Mouse (Mus musculus): Measurements from ENCODE around the gene Pycr2.
"Not testable (repeated sequence)": the region's sequence is repeated elsewhere in the genome, so short reads cannot be mapped to it uniquely, and the experiment has no call there.

Gene Pycr2

DNA sequence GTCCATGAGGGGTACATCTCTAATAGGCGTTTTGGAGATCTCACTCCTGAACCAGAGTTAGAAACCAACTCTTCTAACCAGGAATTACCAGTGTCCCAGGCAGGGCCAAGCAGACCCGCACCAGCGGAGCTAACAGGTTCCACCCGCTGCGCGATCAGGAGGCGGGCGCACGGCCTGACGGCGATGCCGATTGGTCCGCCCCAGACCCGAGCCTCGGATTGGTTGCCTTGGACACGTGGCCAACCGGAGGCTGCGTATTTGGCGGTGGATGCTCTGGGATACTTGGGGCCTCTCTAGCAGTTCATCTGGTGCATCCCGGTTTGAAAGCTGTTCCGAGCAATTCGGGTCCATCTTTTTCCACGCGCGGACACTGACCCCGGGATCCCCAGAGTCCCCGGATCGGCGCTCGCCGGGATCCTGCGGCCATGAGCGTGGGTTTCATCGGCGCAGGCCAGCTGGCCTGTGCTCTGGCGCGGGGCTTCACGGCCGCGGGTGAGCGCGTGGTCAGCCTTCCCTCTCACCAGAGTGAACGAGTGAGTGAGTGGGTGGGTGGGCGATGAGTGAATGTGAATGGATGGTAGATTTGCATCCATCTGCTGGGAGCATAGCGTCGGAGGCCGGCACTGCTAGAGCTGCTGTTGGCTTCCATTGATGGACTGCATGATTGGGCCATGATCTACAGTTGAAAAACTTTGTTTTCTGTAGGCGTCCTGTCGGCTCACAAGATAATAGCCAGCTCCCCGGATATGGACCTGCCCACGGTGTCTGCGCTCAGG lies at the start of gene Pycr2:
Pycr2 (plus strand) TSS at position 255 of the 776 bp plus-strand sequence.
- DNase-seq: peak; percentile 92 to 94

DNA sequence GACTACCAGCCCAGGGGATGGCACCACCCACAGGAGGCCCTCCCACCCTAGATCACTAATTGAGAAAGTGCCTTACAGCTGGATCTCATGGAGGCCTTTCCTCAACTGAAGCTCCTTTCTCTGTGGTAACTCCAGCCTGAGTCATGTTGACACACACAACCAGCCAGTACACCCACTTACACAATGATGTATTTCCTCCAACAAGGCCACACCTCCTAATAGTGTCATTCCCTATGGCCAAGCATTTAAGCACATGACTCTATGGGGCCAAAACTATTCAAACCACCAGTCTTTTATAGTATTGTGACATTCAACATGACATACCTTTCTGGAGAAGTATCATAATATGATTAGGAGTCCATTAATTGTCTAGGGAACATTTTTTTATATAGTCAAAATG lies 45.3 kb upstream of the Pycr2 start:
- no peak for DNase-seq

DNA sequence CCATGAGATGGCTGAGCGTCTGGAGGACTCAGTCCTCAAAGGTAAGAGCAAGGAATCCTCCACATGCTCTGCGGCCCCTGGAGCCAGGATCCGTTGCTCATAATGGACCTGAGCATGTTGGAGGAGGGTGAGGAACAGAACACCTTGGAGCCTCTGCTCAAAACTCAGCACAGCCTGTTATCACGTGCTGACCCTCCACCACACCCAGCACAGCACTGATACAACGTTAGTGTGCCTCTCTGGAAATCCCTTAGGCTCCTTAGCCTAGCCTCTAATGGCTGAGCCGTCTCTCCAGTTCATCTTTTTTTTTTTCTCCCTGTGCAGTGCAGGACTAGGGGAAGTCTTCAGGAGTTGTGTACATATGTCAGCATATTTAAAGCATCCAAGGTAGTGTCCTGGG lies 44.1 kb upstream of the Pycr2 start:
- no peak for DNase-seq

DNA sequence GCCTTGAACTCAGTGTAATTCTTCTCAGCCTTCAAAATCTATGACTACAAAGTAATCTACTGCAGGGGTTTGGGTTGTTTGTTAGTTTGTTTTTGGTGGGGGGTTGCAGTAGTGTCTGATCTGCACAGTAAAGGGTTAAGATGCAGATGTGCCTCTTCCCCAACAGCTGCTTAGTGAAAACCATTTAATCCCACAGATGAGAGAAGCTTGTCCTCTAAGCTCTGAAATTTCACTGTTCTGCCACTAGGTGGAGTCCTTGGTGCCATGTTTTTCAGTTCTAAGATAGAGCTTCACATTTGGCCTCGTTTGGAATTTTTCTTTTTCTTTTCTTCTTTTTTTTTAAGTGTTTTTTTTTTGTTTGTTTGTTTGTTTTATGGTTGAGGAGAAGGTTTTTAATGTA lies 40.5 kb upstream of the Pycr2 start:
- no peak for DNase-seq

DNA sequence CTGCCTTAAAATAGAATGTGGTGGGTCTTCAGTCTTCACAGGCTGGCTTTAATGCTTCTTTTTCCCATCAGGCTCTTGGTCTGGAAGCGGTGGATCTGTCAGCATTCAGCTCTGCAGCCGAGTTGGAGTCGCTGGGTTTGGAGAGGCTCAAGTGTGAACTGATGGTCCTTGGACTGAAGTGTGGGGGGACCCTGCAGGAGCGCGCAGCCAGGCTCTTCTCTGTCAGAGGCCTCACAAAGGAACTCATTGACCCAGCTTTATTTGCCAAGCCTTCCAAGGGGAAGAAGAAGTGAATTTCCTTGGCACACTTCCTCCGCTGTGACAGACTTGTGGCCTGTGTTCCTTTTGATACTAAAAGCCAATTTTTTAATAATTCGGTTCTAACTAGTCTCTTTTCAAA lies 38.1 kb upstream of the Pycr2 start:
- DNase-seq: no peak

DNA sequence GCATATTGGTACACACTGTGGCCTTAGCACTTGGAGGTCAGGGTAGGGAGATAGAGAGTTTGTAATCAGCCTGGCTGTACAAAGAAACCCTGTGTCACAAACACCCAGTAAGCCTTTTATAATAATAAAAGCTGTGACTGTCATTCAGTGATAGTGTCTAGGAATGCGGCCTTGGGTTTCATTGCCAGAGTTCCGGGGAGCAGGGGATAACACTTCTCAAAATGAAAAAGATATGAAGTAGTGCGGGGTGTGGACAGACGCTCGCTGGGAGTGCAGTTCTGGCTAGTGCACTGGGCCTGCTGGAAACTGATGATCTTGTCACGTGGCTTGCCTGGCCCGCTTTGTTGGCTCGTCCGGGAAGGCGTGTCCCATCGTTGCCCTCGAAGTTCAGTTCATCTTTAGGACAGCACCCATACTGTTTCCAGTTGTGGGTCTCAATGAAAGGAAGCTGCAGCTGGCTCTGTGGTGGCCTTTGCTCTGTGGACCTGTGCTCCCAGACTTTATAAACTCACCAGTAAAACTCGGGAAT lies 33.9 kb upstream of the Pycr2 start:
- DNase-seq: no peak

DNA sequence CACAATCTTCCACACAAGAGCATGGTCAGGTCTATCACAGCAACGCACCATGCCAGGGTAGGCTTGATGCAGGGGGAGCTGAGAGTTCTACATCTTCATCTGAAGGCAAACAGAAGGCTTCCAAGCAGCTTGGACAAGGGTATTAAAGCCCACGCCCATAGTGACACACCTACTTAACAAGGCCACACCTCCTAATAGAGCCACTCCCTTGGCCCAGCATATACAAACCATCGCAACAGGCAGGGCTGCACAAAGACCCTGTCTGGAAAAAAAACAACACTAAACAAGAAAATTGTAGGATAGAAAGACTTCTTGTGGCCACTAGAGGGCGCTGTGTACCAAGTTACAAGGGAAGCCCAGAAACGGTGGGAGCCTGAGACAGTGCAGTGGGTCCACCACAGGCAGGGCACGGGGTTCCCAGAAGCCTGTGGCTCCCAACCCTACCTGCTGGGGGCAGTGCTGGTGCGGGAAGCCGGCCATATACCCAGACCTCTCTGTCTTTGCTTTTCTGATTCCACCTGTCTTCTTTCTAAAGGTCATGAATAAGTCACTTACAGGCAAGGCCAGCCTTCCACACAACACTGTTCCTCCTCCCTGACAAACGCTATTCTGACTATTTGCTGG lies 30.1 kb upstream of the Pycr2 start:
- DNase-seq: peak; percentile 71 to 78

DNA sequence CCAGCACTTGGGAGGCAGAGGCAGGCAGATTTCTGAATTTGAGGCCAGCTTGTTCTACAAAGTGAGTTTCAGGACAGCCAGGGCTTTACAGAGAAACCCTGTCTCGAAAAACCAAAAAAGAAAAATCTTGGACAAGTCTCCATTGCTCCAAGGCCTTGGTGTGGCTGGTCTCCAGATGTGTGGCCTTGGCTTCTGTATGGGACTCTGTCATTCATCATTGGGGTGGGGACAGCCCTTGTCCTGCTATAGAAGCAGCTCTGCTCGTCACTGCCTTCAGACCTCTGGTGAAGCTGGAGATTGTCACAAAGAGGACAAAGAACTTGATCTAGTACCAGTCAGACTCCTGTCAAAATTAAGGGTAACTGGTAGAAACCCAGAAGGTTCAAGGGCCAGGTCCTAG lies 29.5 kb upstream of the Pycr2 start:
- DNase-seq: no peak

DNA sequence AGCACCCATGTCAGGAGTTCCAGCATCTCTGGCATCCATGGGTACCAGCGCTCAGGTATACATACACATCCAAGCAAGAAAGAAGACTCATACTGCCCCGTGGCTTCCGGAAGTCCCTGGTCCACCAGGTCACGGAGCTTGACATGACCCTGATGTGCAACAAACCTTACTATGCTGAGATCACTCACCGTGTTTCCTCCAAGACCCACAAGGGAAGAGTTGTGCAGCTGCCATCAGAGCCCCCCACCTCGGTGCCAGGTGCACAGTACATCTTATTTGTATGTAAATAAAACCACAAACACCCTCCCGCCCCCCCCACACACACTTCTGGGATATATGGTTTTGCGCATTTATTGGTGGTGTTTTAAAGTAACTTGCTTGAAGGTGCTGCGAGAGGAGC lies 29.0 kb upstream of the Pycr2 start:
- DNase-seq: peak; percentile 48 to 76

DNA sequence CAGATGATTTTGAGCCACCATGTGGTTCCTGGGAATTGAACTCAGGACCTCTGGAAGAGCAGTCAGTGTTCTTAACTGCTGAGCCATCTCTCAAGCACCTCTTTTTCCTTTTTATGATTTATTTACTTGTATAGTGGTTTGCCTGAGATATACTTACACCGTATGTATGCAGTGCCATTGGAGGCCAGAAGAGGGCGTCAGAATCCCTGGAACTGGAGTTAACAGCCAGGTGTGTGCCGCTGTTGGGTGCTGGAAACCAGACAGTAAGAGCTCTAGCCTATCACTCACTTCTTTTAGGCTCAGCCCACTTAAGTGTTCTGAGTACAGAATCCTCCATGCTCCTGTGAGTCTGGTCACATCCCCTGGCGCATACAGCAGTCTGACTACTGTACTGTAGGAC lies 26.6 kb upstream of the Pycr2 start:
- no peak for DNase-seq

DNA sequence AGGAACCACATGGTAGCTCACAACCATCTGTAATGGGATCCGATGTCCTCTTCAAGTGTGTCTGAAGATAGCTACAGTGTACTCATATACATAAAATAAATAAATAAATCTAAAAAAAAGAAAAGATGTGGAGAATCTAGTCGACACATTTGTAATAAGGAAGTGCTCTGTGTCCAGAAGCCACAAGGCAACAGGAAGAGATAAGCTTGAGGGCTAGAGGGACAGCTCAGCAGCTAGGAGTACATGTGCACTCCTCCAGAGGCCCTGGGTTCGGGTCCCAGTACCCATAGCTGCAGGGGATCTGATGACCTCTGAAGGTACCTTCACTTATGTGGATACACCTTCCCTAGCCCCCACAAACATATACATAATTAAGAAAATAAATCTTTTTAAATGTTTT lies 22.3 kb upstream of the Pycr2 start:
- DNase-seq: no peak

DNA sequence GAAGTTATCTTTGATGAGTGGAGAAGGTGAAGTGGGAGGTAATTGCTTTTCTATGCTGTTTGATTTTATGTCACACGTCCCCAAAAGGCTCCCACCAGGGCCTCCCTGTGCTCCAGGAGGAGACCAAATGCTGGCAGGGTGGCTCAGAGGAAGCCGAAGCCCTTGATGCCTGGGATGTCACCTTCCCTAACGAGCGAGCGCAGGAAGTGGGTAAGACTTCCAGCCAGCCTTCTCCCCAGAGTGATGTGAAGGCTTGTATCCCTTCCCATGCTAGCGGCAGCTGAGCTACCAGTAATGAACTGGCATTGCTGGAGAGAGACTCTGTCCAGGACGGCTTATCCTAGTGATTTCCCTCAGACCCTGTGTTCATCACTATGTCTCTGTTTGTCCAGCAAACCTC lies 20.4 kb upstream of the Pycr2 start:
- peak; percentile 39 to 59 for DNase-seq

DNA sequence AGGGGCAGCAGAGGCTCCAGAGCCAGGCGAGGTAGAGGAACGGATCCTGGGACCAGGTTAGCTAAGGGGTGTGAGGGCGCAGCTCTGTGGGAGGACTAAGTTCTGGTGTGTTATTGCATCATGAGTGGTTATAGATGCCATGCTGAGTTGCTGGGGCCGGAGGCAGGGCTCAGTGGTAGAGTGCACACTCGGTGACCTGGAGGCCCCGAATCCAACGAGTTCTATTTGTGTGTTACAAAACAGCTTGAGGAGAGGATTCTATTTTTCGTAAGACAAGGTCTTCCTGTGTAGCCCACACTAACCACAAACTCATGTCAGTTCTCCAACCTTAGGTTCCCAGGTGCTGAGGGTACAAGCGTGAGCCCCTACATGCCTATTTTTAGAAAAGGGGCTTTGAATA lies 19.6 kb upstream of the Pycr2 start:
- DNase-seq: peak; percentile 52 to 60

DNA sequence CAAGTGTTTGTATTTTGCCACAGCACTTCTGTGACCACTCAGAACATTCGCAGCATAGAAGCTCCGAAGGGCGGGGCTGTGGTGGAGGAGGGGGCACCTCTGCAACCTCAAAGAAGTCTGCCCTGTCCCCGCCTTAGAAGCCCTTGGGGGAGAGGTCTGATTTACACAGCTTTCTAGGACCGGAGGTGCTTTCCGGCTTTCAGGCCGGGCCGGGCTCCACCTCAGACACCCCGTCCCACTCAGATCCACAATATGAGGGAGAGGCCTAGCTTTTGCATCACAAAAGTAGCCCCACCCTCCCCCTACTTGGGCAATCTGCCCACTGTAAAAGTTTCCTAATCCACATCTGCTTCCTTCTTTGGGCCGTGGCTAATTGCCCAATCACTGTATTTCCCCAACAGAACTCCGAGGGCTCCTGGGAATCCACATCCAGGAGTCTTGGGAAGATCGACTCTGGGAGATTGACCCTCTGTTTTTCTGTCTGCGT lies 15.5 kb upstream of the Pycr2 start:
- no peak for DNase-seq

DNA sequence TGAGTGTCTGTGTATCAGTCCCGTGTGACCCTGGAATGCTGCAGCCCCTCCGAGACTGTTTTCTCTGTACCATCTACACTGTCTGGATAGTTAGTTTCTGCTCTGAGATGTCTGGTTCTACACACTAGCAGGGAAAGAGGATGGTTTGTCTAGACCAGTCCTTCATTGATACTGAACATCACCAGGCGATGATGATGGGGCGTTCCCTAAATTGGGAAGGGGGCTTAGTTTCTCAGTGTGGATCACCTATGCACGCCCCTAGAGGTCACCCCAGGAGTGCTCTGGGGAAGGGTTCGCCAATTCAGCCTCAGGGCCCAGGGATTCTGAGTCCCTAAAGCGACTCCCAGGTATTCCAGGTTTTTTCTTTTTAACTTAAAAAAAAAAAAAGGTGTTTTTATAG lies 14.9 kb upstream of the Pycr2 start:
- DNase-seq: no peak

DNA sequence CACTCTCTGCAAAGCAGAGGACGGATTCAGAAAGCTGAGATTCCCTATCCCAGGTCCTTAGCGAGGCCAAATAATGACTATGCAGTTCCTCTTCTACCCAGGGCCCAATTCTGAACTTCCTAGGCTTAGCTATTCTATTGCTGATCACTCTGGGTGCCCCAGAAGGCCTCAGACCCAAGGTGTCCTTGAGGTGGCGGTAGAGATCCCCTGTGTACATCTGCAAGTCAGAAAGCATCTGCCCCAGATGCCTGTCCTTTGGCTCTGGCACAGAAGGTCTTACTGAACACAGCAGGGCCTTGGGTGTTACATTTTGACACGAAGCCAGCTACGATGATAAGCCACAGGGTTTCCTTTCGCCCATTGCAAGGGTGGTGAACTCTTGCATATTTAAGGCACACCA lies 14.3 kb upstream of the Pycr2 start:
- DNase-seq: peak; percentile 68 to 75

DNA sequence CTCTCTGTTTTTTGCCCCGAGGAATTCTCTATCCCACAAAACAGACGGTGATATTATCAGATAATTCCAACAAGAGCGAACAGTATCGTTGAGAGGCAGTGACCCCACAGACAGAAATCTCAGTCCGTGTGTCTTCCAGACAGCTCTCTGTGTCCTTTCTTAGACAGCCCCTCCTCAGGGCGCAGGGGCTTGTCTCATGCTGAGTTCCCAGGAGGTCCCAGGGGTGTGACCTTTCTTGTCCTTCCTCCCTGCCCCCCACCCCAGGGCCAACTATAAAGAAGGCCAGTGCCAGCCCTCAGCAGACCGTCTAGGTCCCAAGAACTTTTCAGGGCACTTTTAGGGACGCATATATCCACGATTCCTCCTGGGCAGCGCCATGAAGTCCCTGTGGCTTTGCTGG lies 11.3 kb upstream of the Pycr2 start, which contains the start of gene Lefty2:
Lefty2 (plus strand) TSS at position 301 of the 400 bp plus-strand sequence.
- DNase-seq: no peak

DNA sequence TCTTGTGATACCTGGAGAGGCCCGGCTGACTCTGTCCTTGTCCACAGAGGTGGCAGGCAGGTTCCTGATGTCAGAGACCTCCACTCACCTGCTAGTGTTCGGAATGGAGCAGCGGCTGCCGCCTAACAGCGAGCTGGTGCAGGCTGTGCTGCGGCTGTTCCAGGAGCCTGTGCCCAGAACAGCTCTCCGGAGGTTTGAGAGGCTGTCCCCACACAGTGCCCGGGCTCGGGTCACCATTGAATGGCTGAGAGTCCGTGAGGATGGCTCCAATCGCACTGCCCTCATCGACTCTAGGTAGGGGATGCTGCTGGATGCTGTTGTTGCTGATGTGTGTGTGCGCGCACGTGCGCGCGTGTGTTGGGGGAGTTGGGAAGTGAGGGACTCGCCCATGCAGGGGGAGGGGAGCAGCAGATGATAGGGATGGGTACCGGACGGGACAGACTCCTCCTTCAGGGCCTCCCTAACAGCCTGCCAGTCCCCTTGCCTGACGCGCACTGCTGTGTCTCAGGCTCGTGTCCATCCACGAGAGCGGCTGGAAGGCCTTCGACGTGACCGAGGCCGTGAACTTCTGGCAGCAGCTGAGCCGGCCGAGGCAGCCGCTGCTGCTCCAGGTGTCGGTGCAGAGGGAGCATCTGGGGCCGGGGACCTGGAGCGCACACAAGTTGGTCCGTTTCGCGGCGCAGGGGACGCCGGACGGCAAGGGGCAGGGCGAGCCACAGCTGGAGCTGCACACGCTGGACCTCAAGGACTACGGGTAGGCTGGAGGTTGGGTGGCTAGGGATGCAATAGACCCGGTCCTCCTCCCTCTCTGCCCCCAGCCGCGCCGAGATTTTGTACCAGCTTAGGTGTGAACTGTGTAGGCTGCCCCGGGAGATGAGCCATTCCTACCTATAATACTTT lies 9.8 kb upstream of the Pycr2 start:
- not testable (repeated sequence) for DNase-seq

DNA sequence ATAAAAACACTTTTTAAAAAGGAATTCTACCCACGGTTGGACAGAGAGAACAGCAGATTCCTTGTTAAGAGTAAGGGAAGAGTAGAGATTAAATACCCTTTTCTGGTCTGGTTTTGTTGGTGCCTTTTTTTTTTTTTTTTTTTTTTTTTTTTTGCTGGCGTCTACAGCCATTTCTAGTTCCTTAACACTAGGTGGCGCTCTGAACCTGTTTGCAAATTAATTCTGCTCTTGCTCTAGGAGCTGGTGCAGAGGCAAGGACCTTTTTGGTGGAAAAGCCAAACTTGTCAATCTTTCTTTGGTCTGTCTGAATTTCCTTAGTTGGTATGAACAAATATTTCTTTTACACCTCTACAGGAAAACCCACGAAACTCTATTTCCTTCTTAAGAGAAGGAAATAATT lies 3.0 kb upstream of the Pycr2 start:
- no peak for DNase-seq

DNA sequence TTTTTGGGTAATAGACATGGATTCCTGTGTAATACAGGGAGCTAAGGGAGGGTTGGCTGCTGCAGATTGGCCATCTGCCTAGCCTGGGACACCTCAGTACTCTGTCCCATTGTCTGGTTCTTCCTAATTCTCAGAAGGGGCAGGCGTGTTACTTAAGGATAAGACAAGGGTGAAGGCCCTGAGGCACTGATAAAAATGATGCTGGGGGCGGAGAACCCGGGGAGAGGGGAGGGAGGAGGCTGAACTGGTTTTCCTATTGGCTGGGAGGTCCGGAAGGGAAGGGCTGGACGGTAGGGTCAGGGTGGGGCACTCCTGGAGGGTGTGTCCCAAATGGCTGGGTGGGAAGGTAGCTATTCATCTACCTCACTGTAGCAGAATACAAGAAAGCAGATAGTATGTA lies 1.2 kb upstream of the Pycr2 start:
- DNase-seq: no peak

DNA sequence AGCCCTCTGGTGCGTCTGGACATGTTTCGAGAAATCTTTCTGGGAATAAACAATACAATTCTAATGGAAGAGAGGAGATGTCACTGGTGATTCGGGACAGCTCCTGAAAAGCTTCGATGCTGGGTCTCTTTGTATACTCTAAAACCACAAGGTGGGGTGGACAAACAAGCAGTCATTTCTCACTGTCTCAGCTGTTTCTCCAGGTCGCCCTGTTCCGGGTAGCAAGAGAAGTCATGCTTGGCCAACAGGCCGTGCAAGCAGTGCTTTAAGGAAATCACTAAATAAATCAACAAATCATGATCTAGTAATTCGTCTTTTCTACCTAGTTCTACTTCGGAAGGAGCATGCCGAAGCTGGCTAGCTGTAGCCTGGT lies 441 bp upstream of the Pycr2 start:
- no peak for DNase-seq

DNA sequence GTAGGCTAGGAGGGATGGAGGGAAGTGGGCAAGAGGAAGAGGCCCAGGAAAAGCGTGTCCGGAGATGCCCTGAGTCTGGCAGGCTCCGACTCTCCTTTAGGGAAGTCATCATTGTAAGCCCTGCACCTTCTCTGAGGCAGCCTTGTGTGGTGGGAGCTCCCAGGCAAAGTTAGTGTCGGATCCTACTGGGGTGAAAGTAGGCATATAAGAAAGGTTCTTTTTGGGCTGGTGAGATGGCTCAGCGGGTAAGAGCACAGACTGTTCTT lies 655 bp downstream of the Pycr2 start:
- DNase-seq: no peak

DNA sequence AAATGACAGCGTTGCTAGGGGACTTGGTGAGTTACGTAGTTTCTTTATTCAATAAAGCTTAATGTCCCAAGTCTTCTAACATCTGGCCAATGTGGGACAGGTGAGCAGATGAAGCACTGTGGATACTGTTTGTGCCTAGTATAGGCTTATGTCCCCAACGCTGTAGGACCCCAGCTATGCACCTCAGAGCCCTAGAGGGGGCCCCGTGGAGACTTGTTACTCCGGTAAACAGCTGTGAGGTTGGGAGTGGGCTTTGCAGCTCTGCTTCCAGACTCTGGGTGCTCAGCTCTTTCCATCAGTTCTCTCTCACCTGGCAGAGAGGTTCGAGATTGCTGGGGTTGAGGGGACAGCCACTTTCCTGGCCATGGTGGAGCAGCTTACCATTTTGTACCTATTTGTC lies 1.2 kb downstream of the Pycr2 start:
- peak in 1 of 2 experiments; percentile 53 for DNase-seq

DNA sequence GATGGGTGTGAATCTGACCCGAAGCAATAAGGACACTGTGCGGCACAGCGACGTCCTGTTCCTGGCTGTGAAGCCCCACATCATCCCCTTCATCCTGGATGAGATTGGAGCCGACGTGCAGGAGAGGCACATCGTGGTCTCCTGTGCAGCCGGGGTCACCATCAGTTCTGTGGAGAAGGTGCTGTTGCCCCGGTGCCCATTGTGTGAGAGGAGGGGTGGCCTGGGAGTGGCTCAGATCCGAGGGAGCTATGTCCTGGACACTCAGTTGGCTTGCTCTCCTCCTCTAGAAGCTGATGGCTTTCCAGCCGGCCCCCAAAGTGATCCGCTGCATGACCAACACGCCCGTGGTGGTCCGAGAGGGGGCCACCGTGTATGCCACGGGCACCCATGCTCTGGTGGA lies 1.8 kb downstream of the Pycr2 start:
- no peak for DNase-seq
